Mouse (Mus musculus): ENCODE measurements around the gene Gm10912.
"Not testable (repeated sequence)": the region's sequence is repeated elsewhere in the genome, so short reads cannot be mapped to it uniquely, and the experiment has no call there.

Gm10912 gene

GRCm38 (mm10) chr2:104065526-104065925 lies at the start of gene Gm10912:
Gm10912 (plus strand) TSS chr2:104065826.
- DNase-seq (ENCODE audit: low spot score in 2 of 2) = not testable (repeated sequence)

- DNase-seq (ENCODE audit: low spot score in 2 of 2) = no peak
Observed at GRCm38 (mm10) chr2:104023096-104023495, 42.5 kb upstream of the Gm10912 start.

- DNase-seq (ENCODE audit: low spot score in 2 of 2) = no peak
Observed at GRCm38 (mm10) chr2:104024656-104025055, 41.0 kb upstream of the Gm10912 start.

GRCm38 (mm10) chr2:104027458-104028138 lies 38.0 kb upstream of the Gm10912 start, which contains the start of gene Fbxo3:
Fbxo3 (plus strand) TSS chr2:104027721.
- peak; percentile 76 to 79 for DNase-seq (ENCODE audit: low spot score in 2 of 2)

GRCm38 (mm10) chr2:104028139-104028723 lies 37.4 kb upstream of the Gm10912 start, which contains the start of gene 4931422A03Rik:
4931422A03Rik (minus strand) TSS chr2:104028361.
- no peak for DNase-seq (ENCODE audit: low spot score in 2 of 2)

GRCm38 (mm10) chr2:104029074-104029473 lies 36.6 kb upstream of the Gm10912 start:
- no peak for DNase-seq (ENCODE audit: low spot score in 2 of 2)

GRCm38 (mm10) chr2:104030381-104030780 lies 35.2 kb upstream of the Gm10912 start:
- no peak for DNase-seq (ENCODE audit: low spot score in 2 of 2)

GRCm38 (mm10) chr2:104032056-104032455 lies 33.6 kb upstream of the Gm10912 start:
- no peak for DNase-seq (ENCODE audit: low spot score in 2 of 2)

GRCm38 (mm10) chr2:104034832-104035472 lies 30.7 kb upstream of the Gm10912 start:
- peak in 1 of 2 experiments; percentile 54 for DNase-seq (ENCODE audit: low spot score in 2 of 2)

GRCm38 (mm10) chr2:104035595-104035994 lies 30.0 kb upstream of the Gm10912 start:
- DNase-seq (ENCODE audit: low spot score in 2 of 2) = no peak

GRCm38 (mm10) chr2:104036316-104036715 lies 29.3 kb upstream of the Gm10912 start:
- DNase-seq (ENCODE audit: low spot score in 2 of 2) = no peak

GRCm38 (mm10) chr2:104038236-104038635 lies 27.4 kb upstream of the Gm10912 start:
- no peak for DNase-seq (ENCODE audit: low spot score in 2 of 2)

- no peak for DNase-seq (ENCODE audit: low spot score in 2 of 2)
Observed at GRCm38 (mm10) chr2:104041632-104042031, 24.0 kb upstream of the Gm10912 start.

- no peak for DNase-seq (ENCODE audit: low spot score in 2 of 2)
Observed at GRCm38 (mm10) chr2:104042766-104043165, 22.9 kb upstream of the Gm10912 start.

GRCm38 (mm10) chr2:104043624-104044478 lies 21.8 kb upstream of the Gm10912 start:
- DNase-seq (ENCODE audit: low spot score in 2 of 2) = no peak

GRCm38 (mm10) chr2:104044479-104045080 lies 21.0 kb upstream of the Gm10912 start:
- no peak for DNase-seq (ENCODE audit: low spot score in 2 of 2)

GRCm38 (mm10) chr2:104058381-104058780 lies 7.2 kb upstream of the Gm10912 start:
- DNase-seq (ENCODE audit: low spot score in 2 of 2) = no peak

- DNase-seq (ENCODE audit: low spot score in 2 of 2) = no peak
Observed at GRCm38 (mm10) chr2:104058954-104059353, 6.7 kb upstream of the Gm10912 start.

GRCm38 (mm10) chr2:104059786-104060185 lies 5.8 kb upstream of the Gm10912 start:
- DNase-seq (ENCODE audit: low spot score in 2 of 2) = no peak

- DNase-seq (ENCODE audit: low spot score in 2 of 2) = no peak
Observed at GRCm38 (mm10) chr2:104060996-104061395, 4.6 kb upstream of the Gm10912 start.

GRCm38 (mm10) chr2:104062665-104063064 lies 3.0 kb upstream of the Gm10912 start:
- DNase-seq (ENCODE audit: low spot score in 2 of 2) = no peak

Measured in frontal cortex, postnatal 10 days (tissue).